Mouse (Mus musculus) stomach, embryonic 15.5 days (tissue): Measurements from ENCODE around the gene Mia2. TPM values are rescaled to one million over a fixed set of nuclear protein-coding genes. Genes with fewer than 3 reads are reported as not detected.

ENCODE experiments used
- ATAC-seq: fragments of 200-750 bp; cut with Nextera tagmentation; 2 replicates; pipeline ENCODE4 v1.8.0; 2017; ENCODE audit warnings: low read depth, moderate number of reproducible peaks, moderate TSS enrichment; ENCODE audit not compliant: insufficient read depth, low FRiP score
- H3K27ac ChIP-seq: fragments of 300-500 bp; sonication (generic); 2 replicates; pipeline ENCODE4 v1.5.1; 2015; ENCODE audit warnings: mild to moderate bottlenecking, inconsistent platforms
- H3K27me3 ChIP-seq: fragments of 300-500 bp; sonication (generic); replicated peaks from 2 replicates; pipeline ENCODE4 v1.6.1; 2015; ENCODE audit warnings: inconsistent platforms
- H3K36me3 ChIP-seq: fragments of 300-500 bp; sonication (generic); 2 replicates; pipeline ENCODE4 v1.6.1; 2015; ENCODE audit warnings: inconsistent platforms
- H3K4me1 ChIP-seq: fragments of 300-500 bp; sonication (generic); 2 replicates; pipeline ENCODE4 v1.6.1; 2015; ENCODE audit warnings: inconsistent platforms
- H3K4me2 ChIP-seq: fragments of 300-500 bp; sonication (generic); 2 replicates; pipeline ENCODE4 v1.6.1; 2015; ENCODE audit warnings: mild to moderate bottlenecking, inconsistent platforms
- H3K4me3 ChIP-seq: fragments of 300-500 bp; sonication (generic); replicated peaks from 2 replicates; pipeline ENCODE4 v1.5.1; 2015; ENCODE audit warnings: inconsistent platforms
- H3K9ac ChIP-seq: fragments of 300-500 bp; sonication (generic); 2 replicates; pipeline ENCODE4 v1.6.1; 2015; ENCODE audit warnings: inconsistent platforms
- H3K9me3 ChIP-seq: fragments of 300-500 bp; sonication (generic); 2 replicates; pipeline ENCODE4 v1.6.1; 2016; ENCODE audit warnings: inconsistent platforms
- WGBS: fragments of 180-500 bp; shearing (Covaris S2); methylation state at CpG from one replicate; pipeline ENCODE4 v1.1.7; 2015; 5-methylcytosine and 5-hydroxymethylcytosine counted together
- polyA plus RNA-seq: library from polyadenylated mRNA; unstranded; fragments of >200 nt; fragmentation: Nextera tagmentation; extraction: Ambion mirVana; gene quantifications from 2 replicates; pipeline ENCODE4 v1.2.1, GENCODE M21; 2015

The Mia2 gene
- polyA plus RNA-seq, 1 experiment from 2014 or later = 82.1 TPM

GRCm38 (mm10) chr12:59066448-59067077, 29.0 kb upstream of the Mia2 start, which contains the start of gene Pnn:
Pnn (plus strand) TSS chr12:59066884.
- Histone ChIP-seq H3K9me3 (no peaks in the 10 kb centered on the region), H3K4me1 (0 out of 2 replicates have a peak, but pooled peaks cover 5% of the 10 kb centered on the region), H3K27me3 (no peaks in the 10 kb centered on the region), H3K4me3 (peak within 1 kb of the TSS; percentile 94), H3K9ac (peak within 1 kb of the TSS; percentile 96), H3K27ac (peak within 1 kb of the TSS; percentile 94), H3K4me2 (peak within 1 kb of the TSS; percentile 78), H3K36me3 (peaks cover 21% of the 10 kb centered on the region)
- WGBS = under 1% methylated on average over 43 of the region's 43 CpGs
- peak; percentile 100 for ATAC-seq

DNA sequence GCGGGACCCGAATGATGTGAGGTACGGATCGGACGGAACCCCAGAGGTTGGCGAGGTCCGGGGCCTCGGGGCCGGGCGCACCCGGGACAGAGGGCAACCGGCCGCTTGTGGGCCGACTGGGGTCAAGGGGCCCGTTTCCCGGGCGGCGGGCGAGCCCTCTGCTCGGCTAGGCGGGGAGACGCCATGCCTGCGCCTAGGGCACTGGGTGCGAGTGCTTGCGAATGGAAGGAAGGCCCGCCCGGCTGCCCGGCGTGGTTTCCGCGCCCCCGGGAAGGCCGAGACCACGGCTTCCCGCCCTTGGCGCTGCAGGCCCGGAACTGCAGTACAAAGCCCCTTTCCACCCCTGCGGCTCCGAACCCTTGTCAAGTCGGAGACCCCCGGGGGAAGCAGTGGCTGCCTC, 28.5 kb upstream of the Mia2 start:
- Histone ChIP-seq H3K27me3 (no peaks in the 10 kb centered on the region), H3K9ac (peak overlapping the region; percentile 96), H3K4me1 (0 out of 2 replicates have a peak, but pooled peaks cover 5% of the 10 kb centered on the region), H3K4me3 (peak overlapping the region; percentile 94), H3K4me2 (peak overlapping the region; percentile 78), H3K27ac (peak overlapping the region; percentile 75), H3K9me3 (no peaks in the 10 kb centered on the region), H3K36me3 (peaks cover 27% of the 10 kb centered on the region)
- peak; percentile 32; the same call in 1 of the 2 replicates for ATAC-seq
- WGBS = under 1% methylated on average over 41 of the region's 41 CpGs

- 88% methylated on average over 13 of the region's 13 CpGs for WGBS
These were observed 26.8 kb upstream of the Mia2 start for GRCm38 (mm10) chr12:59068791-59069190.

GRCm38 (mm10) chr12:59072286-59072685, 23.3 kb upstream of the Mia2 start:
- H3K36me3 ChIP-seq = peaks cover 35% of the 10 kb centered on the region
- H3K27ac ChIP-seq = no peak overlapping the region
- no peak for ATAC-seq
- WGBS = 87% methylated on average over 11 of the region's 11 CpGs
- H3K9me3 ChIP-seq = no peaks in the 10 kb centered on the region
- H3K4me3 ChIP-seq = no peak overlapping the region
- no peak overlapping the region for H3K4me2 ChIP-seq
- H3K9ac ChIP-seq = no peak overlapping the region
- 0 out of 2 replicates have a peak, but pooled peaks cover 5% of the 10 kb centered on the region for H3K4me1 ChIP-seq
- H3K27me3 ChIP-seq = no peaks in the 10 kb centered on the region

More at GRCm38 (mm10) chr12:59068791-59069190, 26.8 kb upstream of the Mia2 start:
- Histone ChIP-seq H3K36me3 (peaks cover 33% of the 10 kb centered on the region), H3K4me2 (no peak overlapping the region), H3K27me3 (no peaks in the 10 kb centered on the region), H3K27ac (no peak overlapping the region), H3K4me1 (0 out of 2 replicates have a peak, but pooled peaks cover 5% of the 10 kb centered on the region), H3K9me3 (no peaks in the 10 kb centered on the region), H3K9ac (no peak overlapping the region), H3K4me3 (no peak overlapping the region)
- no peak for ATAC-seq

- ATAC-seq = no peak
- no peak overlapping the region for H3K4me2 ChIP-seq
- H3K27ac ChIP-seq = no peak overlapping the region
- no peak overlapping the region for H3K4me3 ChIP-seq
- no peaks in the 10 kb centered on the region for H3K4me1 ChIP-seq
- no peaks in the 10 kb centered on the region for H3K9me3 ChIP-seq
- no peaks in the 10 kb centered on the region for H3K27me3 ChIP-seq
- peaks cover 27% of the 10 kb centered on the region for H3K36me3 ChIP-seq
- 77% methylated on average over 3 of the region's 3 CpGs for WGBS
- no peak overlapping the region for H3K9ac ChIP-seq
These were observed 21.5 kb upstream of the Mia2 start for GRCm38 (mm10) chr12:59074052-59074451.

GRCm38 (mm10) chr12:59076996-59077395, 18.6 kb upstream of the Mia2 start:
- Histone ChIP-seq H3K4me1 (no peaks in the 10 kb centered on the region), H3K4me3 (no peak overlapping the region), H3K36me3 (peaks cover 10% of the 10 kb centered on the region), H3K27me3 (no peaks in the 10 kb centered on the region), H3K9me3 (no peaks in the 10 kb centered on the region), H3K9ac (no peak overlapping the region), H3K4me2 (no peak overlapping the region), H3K27ac (no peak overlapping the region)
- ATAC-seq = no peak
- WGBS = 80% methylated on average over 3 of the region's 3 CpGs

DNA sequence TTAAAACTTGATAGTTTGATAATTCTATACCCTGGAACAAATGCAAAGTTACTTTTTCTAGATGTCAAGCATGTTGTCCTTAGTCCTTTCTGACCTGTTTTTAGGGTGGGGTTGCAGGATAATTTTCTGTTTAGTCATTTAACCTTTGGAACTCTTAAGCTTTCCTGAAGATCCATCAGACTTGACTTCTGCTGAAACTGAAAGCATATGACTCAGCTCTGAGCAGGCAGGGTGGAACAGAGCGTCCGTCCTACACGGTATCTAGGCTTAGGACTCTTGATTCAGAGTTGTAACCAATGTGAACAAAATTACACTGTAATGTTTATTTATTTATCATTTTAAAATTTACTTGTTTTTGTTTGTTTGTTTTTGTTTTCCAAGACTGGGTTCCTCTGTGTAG, 17.7 kb upstream of the Mia2 start:
- Histone ChIP-seq H3K9ac (no peak overlapping the region), H3K9me3 (no peaks in the 10 kb centered on the region), H3K4me2 (no peak overlapping the region), H3K36me3 (0 out of 2 replicates have a peak, but pooled peaks cover 3% of the 10 kb centered on the region), H3K27me3 (no peaks in the 10 kb centered on the region), H3K4me3 (no peak overlapping the region), H3K4me1 (no peaks in the 10 kb centered on the region), H3K27ac (no peak overlapping the region)
- ATAC-seq = no peak
- WGBS = 84% methylated on average over 3 of the region's 3 CpGs

GRCm38 (mm10) chr12:59080461-59080860, 15.1 kb upstream of the Mia2 start:
- ATAC-seq = no peak
- Histone ChIP-seq H3K4me3 (no peak overlapping the region), H3K36me3 (no peaks in the 10 kb centered on the region), H3K4me2 (no peak overlapping the region), H3K27ac (no peak overlapping the region), H3K27me3 (no peaks in the 10 kb centered on the region), H3K9ac (no peak overlapping the region), H3K9me3 (no peaks in the 10 kb centered on the region), H3K4me1 (no peaks in the 10 kb centered on the region)
- 80% methylated on average over 4 of the region's 4 CpGs for WGBS

DNA sequence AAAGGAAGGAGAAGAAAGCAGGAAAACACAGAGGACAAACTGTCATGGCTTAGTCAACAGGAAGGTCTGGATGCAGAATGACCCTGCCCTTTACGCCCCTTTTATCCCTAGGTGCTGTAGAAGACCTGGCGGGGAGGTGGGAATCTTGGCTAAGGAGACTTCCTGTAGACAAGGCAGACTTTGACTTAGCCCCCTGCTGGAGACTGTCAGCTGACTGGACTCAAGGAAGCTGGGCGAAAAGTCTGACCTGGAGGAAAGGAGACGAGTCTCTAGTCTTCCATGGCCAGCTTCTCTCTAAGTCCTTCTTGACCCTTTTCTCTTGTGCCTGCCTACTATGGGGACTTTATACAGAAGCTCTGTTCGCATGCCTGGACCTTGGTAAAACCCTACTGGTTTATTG, 11.2 kb upstream of the Mia2 start:
- WGBS = 59% methylated on average over 5 of the region's 5 CpGs
- Histone ChIP-seq H3K27me3 (no peaks in the 10 kb centered on the region), H3K9me3 (no peaks in the 10 kb centered on the region), H3K4me1 (no peaks in the 10 kb centered on the region), H3K4me2 (no peak overlapping the region), H3K36me3 (no peaks in the 10 kb centered on the region), H3K4me3 (no peak overlapping the region), H3K27ac (no peak overlapping the region), H3K9ac (no peak overlapping the region)
- ATAC-seq = no peak

GRCm38 (mm10) chr12:59086171-59086570, 9.4 kb upstream of the Mia2 start:
- Histone ChIP-seq H3K27ac (no peak overlapping the region), H3K36me3 (no peaks in the 10 kb centered on the region), H3K9me3 (no peaks in the 10 kb centered on the region), H3K4me2 (no peak overlapping the region), H3K4me3 (no peak overlapping the region), H3K27me3 (no peaks in the 10 kb centered on the region), H3K9ac (no peak overlapping the region), H3K4me1 (no peaks in the 10 kb centered on the region)
- 81% methylated on average over 5 of the region's 5 CpGs for WGBS
- ATAC-seq = no peak

DNA sequence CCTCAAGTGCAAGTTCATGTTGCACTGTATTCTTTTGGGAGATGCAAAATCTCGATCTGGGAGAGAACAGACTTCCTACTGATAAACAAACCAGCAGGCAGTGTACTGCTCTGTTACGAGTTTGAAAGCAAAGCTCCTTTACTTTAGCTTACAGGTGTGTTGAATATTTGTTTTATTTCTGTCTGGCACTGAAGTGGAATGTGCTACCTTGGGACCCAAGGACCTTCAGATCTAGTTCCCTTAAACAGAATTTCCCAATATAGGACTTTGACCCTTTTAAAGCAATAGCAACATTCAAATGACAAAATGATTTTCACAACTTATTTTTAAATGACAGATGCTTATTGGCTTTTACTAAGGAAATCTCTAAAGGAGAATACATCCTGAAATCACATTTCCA, 2.1 kb upstream of the Mia2 start:
- H3K27ac ChIP-seq = no peak overlapping the region
- 20% methylated on average over 2 of the region's 2 CpGs for WGBS
- H3K36me3 ChIP-seq = no peaks in the 10 kb centered on the region
- H3K4me3 ChIP-seq = no peak overlapping the region
- H3K4me2 ChIP-seq = no peak overlapping the region
- H3K4me1 ChIP-seq = no peaks in the 10 kb centered on the region
- H3K9ac ChIP-seq = no peak overlapping the region
- no peaks in the 10 kb centered on the region for H3K9me3 ChIP-seq
- H3K27me3 ChIP-seq = no peaks in the 10 kb centered on the region
- ATAC-seq = no peak

GRCm38 (mm10) chr12:59104771-59105170, 9.2 kb downstream of the Mia2 start:
- no peak overlapping the region for H3K4me2 ChIP-seq
- no peaks in the 10 kb centered on the region for H3K4me1 ChIP-seq
- 66% methylated on average over 5 of the region's 5 CpGs for WGBS
- H3K9ac ChIP-seq = no peak overlapping the region
- no peaks in the 10 kb centered on the region for H3K27me3 ChIP-seq
- H3K4me3 ChIP-seq = no peak overlapping the region
- H3K27ac ChIP-seq = no peak overlapping the region
- no peaks in the 10 kb centered on the region for H3K36me3 ChIP-seq
- ATAC-seq = no peak
- no peaks in the 10 kb centered on the region for H3K9me3 ChIP-seq
